ENCODE assay signal across 17 mouse cellular contexts in the genomic region with DNA sequence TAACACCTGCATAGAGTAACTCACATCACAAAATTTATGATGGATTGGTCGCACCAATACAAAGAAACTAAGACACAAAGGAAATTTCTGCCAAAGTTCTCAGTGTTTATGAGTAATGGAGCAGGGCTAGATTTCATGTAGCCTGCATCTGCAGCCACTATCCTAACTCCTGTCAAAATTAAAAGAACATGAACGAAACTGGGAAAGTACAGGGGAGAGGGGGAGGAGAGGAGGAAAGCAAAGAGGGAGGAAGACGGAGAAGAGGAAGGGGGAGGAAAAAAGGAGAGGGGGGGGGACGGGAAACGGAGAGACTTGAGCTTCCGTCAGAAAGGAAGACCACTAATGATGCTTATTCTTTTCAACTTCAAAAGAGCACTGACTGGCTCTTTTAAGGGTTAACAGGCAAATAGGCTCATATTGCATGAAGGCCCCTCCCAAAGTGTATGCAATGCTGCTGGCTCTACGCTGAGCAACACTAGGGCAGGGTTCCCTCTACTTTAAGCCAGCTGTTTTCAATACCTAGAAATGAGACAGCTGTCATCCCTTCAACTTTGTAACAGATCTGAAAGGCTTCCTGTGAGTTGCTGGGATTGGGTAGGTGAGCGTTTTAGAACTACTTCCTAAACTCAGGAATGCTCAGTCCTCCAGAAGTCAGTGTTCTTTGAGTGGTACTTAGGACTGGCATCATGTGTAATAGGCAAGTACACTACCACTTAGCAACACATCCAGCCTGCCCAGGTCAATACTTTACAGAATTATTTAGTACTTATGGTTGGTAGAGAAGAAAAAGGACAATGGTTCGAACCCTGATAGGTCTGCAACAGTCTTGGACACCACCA. TPM values are rescaled to one million over a fixed set of nuclear protein-coding genes. Genes with fewer than 3 reads are reported as not detected.
A peak's percentile ranks its signal among the peaks of the same experiment; 100 is the strongest.
DNase-seq lines count a peak whose midpoint lies in the region; ATAC-seq lines count a peak whose summit lies in the region.
"Had no signal": no experiment of that assay in that cellular context is flagged by ENCODE, and none has a peak within 500 bp of the region (broad histone marks: within the 10 kb centered on the region; RNA-seq: fewer than 3 reads in every experiment).

No protein-coding gene starts in this region.

- H3K4me2 ChIP-seq in kidney, embryonic 16.5 days (replicated peaks; ENCODE audit: low read depth, low read length) = no peak overlapping the region; the same call in 1 of the 2 replicates
- peak overlapping the region; percentile 11; the same call in 1 of the 2 replicates for H3K4me2 ChIP-seq in limb, embryonic 11.5 days (ENCODE audit: low read depth, severe bottlenecking)
- H3K4me2 ChIP-seq: heart, embryonic 11.5 days; hindbrain, embryonic 15.5 days had no signal

- peaks cover 12% of the 10 kb centered on the region for H3K4me1 ChIP-seq in kidney, embryonic 16.5 days (ENCODE audit: insufficient read depth, low read length)
- H3K4me1 ChIP-seq in embryonic facial prominence, embryonic 10.5 days = peaks cover 31% of the 10 kb centered on the region
- no peaks in the 10 kb centered on the region for H3K4me1 ChIP-seq in limb, embryonic 11.5 days (ENCODE audit: control insufficient read depth, insufficient read depth, low read length)
- H3K4me1 ChIP-seq: hindbrain, embryonic 15.5 days; midbrain, embryonic 10.5 days had no signal

- H3K27me3 ChIP-seq in kidney, embryonic 16.5 days (ENCODE audit: insufficient read depth, low read length) = no peaks in the 10 kb centered on the region
- no peaks in the 10 kb centered on the region for H3K27me3 ChIP-seq in embryonic facial prominence, embryonic 10.5 days (replicated peaks; ENCODE audit: low read depth, poor library complexity, severe bottlenecking)
- no peaks in the 10 kb centered on the region for H3K27me3 ChIP-seq in limb, embryonic 11.5 days (ENCODE audit: control insufficient read depth, insufficient read depth, low read length)
- H3K27me3 ChIP-seq: hindbrain, embryonic 15.5 days had no signal

- peak overlapping the region; percentile 37; the same call in 1 of the 2 replicates for H3K27ac ChIP-seq in kidney, embryonic 16.5 days (ENCODE audit: low read length)
- H3K27ac ChIP-seq in embryonic facial prominence, embryonic 10.5 days (replicated peaks) = peak overlapping the region; percentile 35; the same call in 1 of the 2 replicates
- no peak overlapping the region for H3K27ac ChIP-seq in limb, embryonic 11.5 days (replicated peaks; ENCODE audit: low read depth, low read length)
- H3K27ac ChIP-seq: hindbrain, embryonic 15.5 days; layer of hippocampus, adult 2 months; left cerebral cortex, adult 2 months; midbrain, embryonic 10.5 days had no signal

- ATAC-seq in kidney, embryonic 16.5 days (ENCODE audit: low FRiP score, low TSS enrichment) = no peak
- ATAC-seq in limb, embryonic 11.5 days (ENCODE audit: insufficient number of reproducible peaks, low FRiP score, low TSS enrichment, low read depth) = peak; percentile 80; the same call in 1 of the 2 replicates

- no peaks in the 10 kb centered on the region for H3K9me3 ChIP-seq in kidney, embryonic 16.5 days (ENCODE audit: low read length)
- H3K9me3 ChIP-seq in embryonic facial prominence, embryonic 10.5 days = no peaks in the 10 kb centered on the region
- H3K9me3 ChIP-seq in limb, embryonic 11.5 days (ENCODE audit: control insufficient read depth, low read length) = no peaks in the 10 kb centered on the region
- H3K9me3 ChIP-seq: hindbrain, embryonic 15.5 days; midbrain, embryonic 10.5 days had no signal

- no peak for DNase-seq in kidney, adult 8-10 months
- DNase-seq in NIH3T3 (ENCODE audit: low read depth) = peak; percentile 21
- peak; percentile 32 for DNase-seq in embryonic facial prominence, embryonic 10.5 days (ENCODE audit: low spot score)
- DNase-seq in limb, embryonic 11.5 days (ENCODE audit: low spot score) = peak; percentile 42
- no peak for DNase-seq in adrenal gland, postnatal 36 days
- DNase-seq in cerebellum, adult 18-20 months = no peak
- DNase-seq: cerebellum, adult 9-11 months; gastrocnemius, postnatal 36 days; lung, postnatal 10 days; right cerebral cortex, adult 18-20 months had no signal

- H3K4me3 ChIP-seq in kidney, embryonic 16.5 days (ENCODE audit: low read length) = no peak overlapping the region
- H3K4me3 ChIP-seq in embryonic facial prominence, embryonic 10.5 days = no peak overlapping the region
- H3K4me3 ChIP-seq in limb, embryonic 11.5 days (ENCODE audit: low read depth, low read length) = no peak overlapping the region
- H3K4me3 ChIP-seq: hindbrain, embryonic 15.5 days; layer of hippocampus, adult 2 months; left cerebral cortex, adult 2 months; midbrain, embryonic 10.5 days had no signal

- H3K9ac ChIP-seq in kidney, embryonic 16.5 days (replicated peaks; ENCODE audit: low read length) = no peak overlapping the region
- H3K9ac ChIP-seq in limb, embryonic 11.5 days (ENCODE audit: low read length) = no peak overlapping the region
- H3K9ac ChIP-seq: hindbrain, embryonic 15.5 days had no signal

- H3K36me3 ChIP-seq in kidney, embryonic 16.5 days (ENCODE audit: insufficient read depth, low read length) = no peaks in the 10 kb centered on the region
- no peaks in the 10 kb centered on the region for H3K36me3 ChIP-seq in embryonic facial prominence, embryonic 10.5 days (replicated peaks)
- no peaks in the 10 kb centered on the region for H3K36me3 ChIP-seq in limb, embryonic 11.5 days (ENCODE audit: control insufficient read depth, insufficient read depth, low read length)
- H3K36me3 ChIP-seq: hindbrain, embryonic 15.5 days; midbrain, embryonic 10.5 days had no signal

- WGBS in kidney, embryonic 16.5 days = 35% methylated on average over 9 of the region's 9 CpGs
- 47% methylated on average over 9 of the region's 9 CpGs for WGBS in embryonic facial prominence, embryonic 10.5 days
- 24% methylated on average over 9 of the region's 9 CpGs for WGBS in limb, embryonic 11.5 days

RNA-seq across cellular contexts. Expression of a gene that starts 58.9 kb away (rescaled TPM):
- 0.69 and 1.2 TPM in 2 replicates for polyA plus RNA-seq in kidney, embryonic 16.5 days (2015; fragmentation: Nextera tagmentation; extraction: Ambion mirVana)
- 3.0 and 3.4 TPM in 2 replicates for polyA plus RNA-seq in embryonic facial prominence, embryonic 10.5 days (2016; fragmentation: Nextera tagmentation; extraction: Ambion mirVana)
- polyA plus RNA-seq in limb, embryonic 11.5 days (2014; fragmentation: Nextera tagmentation; extraction: Ambion mirVana) = 5.9 and 6.8 TPM in 2 replicates
- under 1 TPM; 0.07 to 0.16 TPM for total RNA-seq in adrenal gland, postnatal 36 days (2021)
- polyA plus RNA-seq: small intestine, adult 2 months had no signal

Comparison
In these comparisons a context has a peak if more than half of its experiments do, and no peak if none do; other contexts are left out.
1. DNase-seq: peak in NIH3T3 (single experiment), embryonic facial prominence, embryonic 10.5 days (single experiment) and limb, embryonic 11.5 days (single experiment); none in kidney, adult 8-10 months (0 of 2), adrenal gland, postnatal 36 days (0 of 2) and cerebellum, adult 18-20 months (0 of 2).